Mouse (Mus musculus) cerebellum, postnatal 36 days (tissue): ENCODE results near the gene Tlr7.
"Not testable (repeated sequence)": the region's sequence is repeated elsewhere in the genome, so short reads cannot be mapped to it uniquely, and the experiment has no call there.

Source experiments
- DNase-seq, 2 experiments: peaks; one replicate each; pipeline ENCODE4 v3.0.0; 2021 to 2022; ENCODE audit warnings: mixed read lengths in 2 of 2

The Tlr7 gene

GRCm38 (mm10) chrX:167330399-167330798 lies at the start of gene Tlr7:
Tlr7 (minus strand) TSS chrX:167330558.
- DNase-seq, result no peak

DNA sequence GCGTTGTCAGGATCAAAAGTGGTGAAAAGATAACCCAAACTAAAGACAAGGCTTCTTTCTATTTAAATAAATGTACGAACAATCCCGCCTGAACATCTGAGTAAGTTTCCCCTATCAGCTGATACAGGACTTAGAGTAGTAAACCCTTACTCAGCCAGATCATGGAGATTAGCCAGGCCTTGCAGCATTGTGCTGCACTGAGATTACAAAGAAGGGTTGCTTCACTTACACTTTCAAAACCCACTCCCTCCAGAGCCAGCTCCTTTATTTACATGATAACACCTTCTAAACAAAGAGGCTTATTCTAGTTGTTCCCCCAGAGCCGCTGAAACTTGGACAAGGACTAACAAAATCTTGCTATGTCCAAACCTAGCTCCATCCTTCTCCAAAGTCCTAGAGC lies 49.7 kb upstream of the Tlr7 start:
- no peak for DNase-seq

GRCm38 (mm10) chrX:167361231-167361630 lies 30.9 kb upstream of the Tlr7 start:
- DNase-seq, result not testable (repeated sequence)

- DNase-seq, result no peak
Observed at GRCm38 (mm10) chrX:167359704-167360103, 29.3 kb upstream of the Tlr7 start.

- DNase-seq, result no peak
Observed at GRCm38 (mm10) chrX:167357415-167357814, 27.1 kb upstream of the Tlr7 start.

DNA sequence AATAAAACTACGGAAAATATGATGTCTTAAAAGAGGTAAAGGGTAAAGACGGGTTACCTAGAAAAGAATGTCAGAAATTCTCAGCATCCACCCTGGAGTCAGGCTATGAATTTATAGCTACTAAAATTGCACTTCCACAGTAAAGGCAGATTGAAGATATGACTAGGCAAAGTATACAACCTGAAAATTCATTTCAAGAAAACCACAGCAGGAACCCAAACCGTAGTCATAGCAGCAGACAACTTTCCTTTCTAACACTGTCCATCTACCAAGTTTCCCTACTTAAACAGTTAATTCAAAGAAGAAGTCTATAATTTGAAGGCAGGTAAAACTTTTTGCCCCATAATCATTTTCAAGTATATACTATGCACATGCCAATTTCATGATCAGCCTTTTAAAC lies 25.6 kb upstream of the Tlr7 start:
- no peak for DNase-seq

DNA sequence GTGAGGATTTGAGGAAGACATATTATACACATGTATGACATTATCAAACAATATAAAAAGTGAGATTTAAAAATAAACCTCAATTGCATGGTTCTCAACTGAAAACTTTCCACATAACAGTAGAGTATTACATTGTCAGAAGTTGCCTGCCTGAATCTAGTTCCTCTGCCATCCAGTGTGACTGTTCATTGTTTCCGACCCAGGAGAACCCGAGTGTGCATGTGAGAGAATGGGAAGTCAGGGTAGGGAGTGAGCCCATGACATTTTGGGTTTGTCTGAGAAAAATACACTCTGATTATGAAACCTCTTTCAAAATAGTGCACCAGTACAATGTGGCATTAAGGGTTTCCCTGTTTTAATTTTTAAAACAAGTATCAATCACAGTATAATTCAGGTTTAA lies 23.3 kb upstream of the Tlr7 start:
- no peak for DNase-seq

GRCm38 (mm10) chrX:167346440-167346839 lies 16.1 kb upstream of the Tlr7 start:
- no peak for DNase-seq

DNA sequence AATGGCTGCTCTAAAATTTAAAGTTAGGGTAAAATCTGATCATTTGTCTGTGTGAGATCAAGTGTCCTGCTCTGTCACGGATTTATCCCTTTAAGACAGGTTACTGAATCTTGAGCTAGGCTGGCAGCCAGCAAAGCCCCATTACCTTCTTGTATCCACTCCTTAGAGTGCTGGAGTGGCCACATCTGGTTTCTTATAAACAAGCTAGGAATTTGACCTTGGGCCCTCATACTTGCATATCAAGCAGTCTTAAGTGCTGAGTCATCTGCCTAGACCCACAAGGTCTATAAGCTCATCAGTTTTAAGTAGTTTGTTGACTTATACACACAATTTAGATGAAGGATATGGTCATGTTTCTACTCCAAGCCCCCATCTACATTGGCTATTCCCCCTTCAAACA lies 14.0 kb upstream of the Tlr7 start:
- DNase-seq, result no peak

GRCm38 (mm10) chrX:167341811-167342210 lies 11.5 kb upstream of the Tlr7 start:
- no peak for DNase-seq

DNA sequence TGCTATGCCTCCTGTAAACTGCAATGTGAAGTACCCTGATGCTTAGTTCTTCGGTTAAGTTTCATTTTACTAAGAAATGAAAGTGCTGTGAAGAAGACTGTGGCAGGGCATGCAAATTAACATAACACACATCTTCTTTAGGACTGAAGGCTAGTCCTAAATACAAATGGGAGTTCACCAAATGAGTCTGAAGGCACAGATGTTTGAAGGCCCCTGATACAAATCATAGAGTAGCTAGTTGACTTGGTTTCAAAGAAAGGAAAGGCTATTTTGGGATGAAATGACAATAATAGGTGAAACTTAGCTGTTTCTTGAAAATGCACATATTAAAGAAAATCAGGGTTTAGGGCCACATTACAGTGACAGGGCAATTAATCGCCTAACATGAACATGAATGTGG lies 9.8 kb upstream of the Tlr7 start:
- DNase-seq, result no peak

- DNase-seq, result no peak
Observed at GRCm38 (mm10) chrX:167337990-167338389, 7.6 kb upstream of the Tlr7 start.

GRCm38 (mm10) chrX:167334571-167334970 lies 4.2 kb upstream of the Tlr7 start:
- DNase-seq, result no peak

DNA sequence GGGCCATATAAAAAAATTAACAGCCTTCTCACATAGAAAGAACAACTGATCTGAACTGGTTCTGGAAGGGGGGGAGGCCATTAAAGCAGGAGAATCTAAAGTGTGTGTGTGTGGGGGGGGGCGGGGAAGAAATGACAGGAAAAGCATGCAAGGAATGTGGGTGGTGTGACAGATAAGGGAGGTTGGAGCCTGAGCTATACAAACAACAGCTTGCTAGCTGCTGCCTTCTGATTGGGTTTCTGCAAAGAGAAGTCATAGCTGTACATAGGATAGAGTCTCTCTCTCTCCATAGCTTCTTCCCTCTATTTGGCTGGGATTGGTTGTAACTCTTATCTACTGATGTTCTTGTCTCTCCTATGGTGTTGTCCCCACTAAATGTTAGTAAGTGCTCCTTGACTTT lies 2.2 kb upstream of the Tlr7 start:
- DNase-seq, result no peak

DNA sequence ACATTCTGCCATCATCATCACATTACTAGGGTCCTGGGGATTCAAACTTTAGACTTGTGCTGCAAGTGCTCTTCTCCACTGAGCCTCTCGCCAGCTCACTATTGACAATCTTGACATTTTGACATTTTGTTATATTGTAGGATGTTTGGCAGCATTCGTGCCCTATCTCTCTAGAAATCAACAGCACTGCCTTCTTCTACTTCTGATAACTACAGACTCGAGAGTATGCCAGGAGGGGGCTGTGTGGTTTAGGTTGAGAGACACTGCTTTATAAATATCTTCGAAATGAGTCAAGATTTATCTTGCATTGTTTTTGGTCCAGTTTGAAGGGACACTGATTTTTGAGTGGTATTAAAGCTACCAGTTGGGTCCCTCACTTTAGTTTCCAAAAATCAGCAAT lies 635 bp upstream of the Tlr7 start:
- DNase-seq, result no peak

- DNase-seq, result no peak
Observed at GRCm38 (mm10) chrX:167329620-167330019, 738 bp downstream of the Tlr7 start.

GRCm38 (mm10) chrX:167329098-167329497 lies 1.3 kb downstream of the Tlr7 start:
- DNase-seq, result no peak

- no peak for DNase-seq
Observed at GRCm38 (mm10) chrX:167328519-167328918, 1.8 kb downstream of the Tlr7 start.

DNA sequence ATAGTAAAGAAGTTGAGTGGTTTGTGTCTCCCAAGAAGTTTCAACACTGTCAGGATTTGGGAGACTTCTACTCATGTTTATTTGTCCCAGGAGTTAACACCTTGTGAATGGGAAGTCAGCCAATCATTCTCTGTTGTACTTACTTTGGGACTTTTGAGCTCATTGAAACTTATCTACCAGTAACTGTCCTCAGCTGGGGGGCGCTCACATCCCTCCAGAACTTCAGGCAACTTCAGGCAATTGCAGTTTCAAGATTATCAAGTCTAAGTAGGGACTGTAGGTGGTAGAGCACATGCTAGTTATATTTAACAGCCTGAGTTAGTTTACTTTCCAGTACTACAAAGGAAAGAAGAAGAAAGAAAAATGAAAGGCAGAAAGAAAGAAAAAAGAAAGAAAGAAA lies 6.6 kb downstream of the Tlr7 start:
- DNase-seq, result no peak

DNA sequence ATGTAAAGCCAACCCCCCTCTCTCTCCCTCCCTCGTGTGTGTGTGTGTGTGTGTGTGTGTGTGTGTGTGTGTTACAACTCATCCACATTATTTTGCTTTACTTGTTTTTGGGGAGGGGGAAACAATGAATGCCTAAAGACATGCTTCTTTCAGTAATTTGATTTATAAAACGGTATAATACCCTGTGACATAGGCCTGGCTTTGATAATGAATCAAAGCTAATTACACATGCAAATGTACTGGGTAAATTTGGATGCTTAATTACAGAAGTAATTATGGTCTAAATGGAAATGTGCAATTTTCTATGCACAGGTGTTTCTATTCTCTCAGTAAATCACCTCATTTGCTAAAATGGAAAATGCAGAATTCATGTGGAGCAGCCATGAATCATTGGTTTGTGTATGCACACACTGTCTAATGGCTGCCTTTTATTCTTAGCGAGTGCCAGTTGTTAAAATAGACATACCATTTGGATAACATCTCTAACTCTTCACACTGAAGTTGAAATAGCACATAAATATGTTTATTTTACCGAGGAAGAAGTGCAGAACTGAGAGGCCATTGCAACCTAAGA lies 9.0 kb downstream of the Tlr7 start:
- DNase-seq, result no peak

GRCm38 (mm10) chrX:167318819-167319396 lies 11.4 kb downstream of the Tlr7 start:
- DNase-seq, result no peak

DNA sequence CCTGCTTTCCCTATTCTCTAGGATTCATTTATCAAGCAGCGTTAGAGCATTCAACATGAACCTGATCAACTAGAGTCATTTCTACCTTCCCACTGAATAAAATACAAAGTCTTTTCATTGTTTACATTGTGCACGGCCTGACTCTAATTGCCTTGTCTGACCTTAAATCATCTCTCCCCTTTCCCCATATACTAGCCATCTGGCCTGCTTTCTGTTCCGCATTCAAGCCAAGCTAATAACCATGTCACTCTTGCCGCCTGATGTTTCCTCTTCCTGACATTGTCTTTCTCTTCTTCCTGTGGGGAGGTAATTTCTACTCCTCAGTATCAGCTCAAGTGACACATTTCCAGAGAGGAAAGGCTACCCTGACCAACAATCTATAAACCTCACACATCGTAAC lies 14.6 kb downstream of the Tlr7 start:
- no peak for DNase-seq

DNA sequence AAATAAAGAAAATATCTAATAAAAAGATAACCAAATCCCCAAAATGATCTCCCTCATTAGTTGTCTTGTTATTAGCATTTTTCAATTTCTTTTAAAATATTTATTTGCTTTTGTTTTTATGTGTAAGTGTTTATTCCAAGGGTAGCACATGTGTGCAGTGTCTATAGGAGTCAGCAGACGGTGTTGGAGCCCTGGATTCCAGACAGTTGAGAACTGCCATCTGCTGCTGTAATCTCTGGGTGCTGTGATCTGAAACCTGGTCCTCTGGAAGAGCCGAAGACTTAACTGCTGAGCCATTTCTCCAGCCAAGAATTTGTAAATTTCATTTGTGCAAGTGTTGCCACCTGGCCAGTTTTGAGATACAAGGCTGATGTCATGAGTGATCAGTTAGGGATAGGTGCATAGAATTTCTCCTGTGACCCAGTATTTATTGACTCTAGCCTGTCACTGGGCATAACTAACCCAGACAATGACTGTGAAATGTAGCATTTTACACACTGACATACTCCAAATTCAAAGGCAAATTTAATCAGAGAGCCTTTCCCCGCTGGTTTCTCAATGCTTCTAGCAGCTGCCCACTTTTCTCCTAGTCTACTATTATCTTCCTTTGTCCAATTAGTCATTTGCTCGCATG lies 15.1 kb downstream of the Tlr7 start:
- no peak for DNase-seq

GRCm38 (mm10) chrX:167302061-167302460 lies 28.3 kb downstream of the Tlr7 start:
- not testable (repeated sequence) for DNase-seq

GRCm38 (mm10) chrX:167276953-167277352 lies 53.4 kb downstream of the Tlr7 start:
- DNase-seq, result peak; percentile 42 to 44
